In genomic region chr13:107528724-107529456, GRCm38 (mm10) we compare ENCODE assay signal across 16 mouse cellular contexts.
DNase-seq lines count a peak whose midpoint lies in the region; ATAC-seq and TF ChIP-seq lines count a peak whose summit lies in the region.
"Had no signal": no experiment of that assay in that cellular context is flagged by ENCODE, and none has a peak within 500 bp of the region (broad histone marks: within the 10 kb centered on the region; RNA-seq: fewer than 3 reads in every experiment).

No protein-coding gene starts in this region.

- H3K27me3 ChIP-seq in hindbrain, postnatal 0 days (ENCODE audit: insufficient read depth, low read length): no peaks in the 10 kb centered on the region
- no peaks in the 10 kb centered on the region for H3K27me3 ChIP-seq in hindbrain, embryonic 11.5 days (ENCODE audit: control insufficient read depth, insufficient read depth, low read length)
- H3K27me3 ChIP-seq in midbrain, embryonic 10.5 days (ENCODE audit: low read depth, poor library complexity, severe bottlenecking): no peaks in the 10 kb centered on the region
- no peaks in the 10 kb centered on the region for H3K27me3 ChIP-seq in midbrain, embryonic 13.5 days
- no peaks in the 10 kb centered on the region for H3K27me3 ChIP-seq in lung, embryonic 15.5 days
- H3K27me3 ChIP-seq in small intestine, adult 2 months (ENCODE audit: control insufficient read depth, insufficient read depth, low read length): no peaks in the 10 kb centered on the region
- H3K27me3 ChIP-seq: hindbrain, embryonic 13.5 days had no signal

- no peak overlapping the region for H3K4me3 ChIP-seq in hindbrain, postnatal 0 days (ENCODE audit: low read length)
- no peak overlapping the region for H3K4me3 ChIP-seq in hindbrain, embryonic 11.5 days (ENCODE audit: low read depth, low read length)
- no peak overlapping the region for H3K4me3 ChIP-seq in midbrain, embryonic 10.5 days
- H3K4me3 ChIP-seq in midbrain, embryonic 13.5 days (replicated peaks): no peak overlapping the region
- H3K4me3 ChIP-seq in lung, embryonic 15.5 days: no peak overlapping the region
- no peak overlapping the region for H3K4me3 ChIP-seq in small intestine, adult 2 months (ENCODE audit: low read depth, low read length)
- H3K4me3 ChIP-seq: hindbrain, embryonic 13.5 days had no signal

- no peak overlapping the region for H3K9ac ChIP-seq in hindbrain, postnatal 0 days (replicated peaks; ENCODE audit: low read length)
- no peak overlapping the region for H3K9ac ChIP-seq in hindbrain, embryonic 11.5 days (ENCODE audit: low read depth, low read length)
- no peak overlapping the region for H3K9ac ChIP-seq in midbrain, embryonic 13.5 days (replicated peaks)
- no peak overlapping the region for H3K9ac ChIP-seq in lung, embryonic 15.5 days
- H3K9ac ChIP-seq: hindbrain, embryonic 13.5 days had no signal

- H3K27ac ChIP-seq in hindbrain, postnatal 0 days: no peak overlapping the region
- no peak overlapping the region for H3K27ac ChIP-seq in hindbrain, embryonic 11.5 days (ENCODE audit: low read depth, low read length)
- H3K27ac ChIP-seq in midbrain, embryonic 10.5 days (replicated peaks): no peak overlapping the region
- no peak overlapping the region for H3K27ac ChIP-seq in midbrain, embryonic 13.5 days
- no peak overlapping the region; the same call in 1 of the 2 replicates for H3K27ac ChIP-seq in lung, embryonic 15.5 days
- H3K27ac ChIP-seq in small intestine, adult 2 months (ENCODE audit: insufficient read depth, low read depth, low read length): no peak overlapping the region
- H3K27ac ChIP-seq: hindbrain, embryonic 13.5 days had no signal

- peaks cover 5% of the 10 kb centered on the region; the same call in 1 of the 2 replicates for H3K4me1 ChIP-seq in hindbrain, postnatal 0 days (ENCODE audit: insufficient read depth, low read length)
- no peaks in the 10 kb centered on the region for H3K4me1 ChIP-seq in hindbrain, embryonic 11.5 days (replicated peaks; ENCODE audit: control insufficient read depth, insufficient read depth, low read length)
- peaks cover 10% of the 10 kb centered on the region; the same call in 1 of the 2 replicates for H3K4me1 ChIP-seq in midbrain, embryonic 10.5 days
- peaks cover 8% of the 10 kb centered on the region; the same call in 1 of the 2 replicates for H3K4me1 ChIP-seq in midbrain, embryonic 13.5 days (replicated peaks)
- peaks cover 6% of the 10 kb centered on the region for H3K4me1 ChIP-seq in lung, embryonic 15.5 days
- no peaks in the 10 kb centered on the region for H3K4me1 ChIP-seq in small intestine, adult 2 months (ENCODE audit: control insufficient read depth, insufficient read depth, insufficient read length, low read length)

- peak; percentile 22 for TF ChIP-seq CTCF in hindbrain, postnatal 0 days (IDR thresholded peaks at IDR 0.05; ENCODE audit: low read depth)
- peak; percentile 9; the same call in 1 of the 2 replicates for TF ChIP-seq CTCF in small intestine, adult 2 months (IDR thresholded peaks at IDR 0.05; ENCODE audit: extremely low read depth, insufficient read length, insufficient replicate concordance, low read depth, low read length)

- DNase-seq in hindbrain, postnatal 0 days (ENCODE audit: low spot score): no peak
- DNase-seq in hindbrain, embryonic 11.5 days (ENCODE audit: low spot score): no peak
- DNase-seq in midbrain, embryonic 10.5 days (ENCODE audit: low spot score): peak; percentile 8
- DNase-seq in heart, adult 9 months (ENCODE audit: low spot score in 2 of 2): no peak
- no peak for DNase-seq in right cerebral cortex, postnatal 14 days
- DNase-seq: adrenal gland, adult 2 months; cerebellum, postnatal 10 days; embryo, embryonic 11 days; heart, adult 18-20 months; layer of hippocampus, adult 9-11 months had no signal

- no peaks in the 10 kb centered on the region for H3K9me3 ChIP-seq in hindbrain, postnatal 0 days (ENCODE audit: low read length)
- no peaks in the 10 kb centered on the region for H3K9me3 ChIP-seq in hindbrain, embryonic 11.5 days (ENCODE audit: control insufficient read depth, low read length)
- H3K9me3 ChIP-seq in midbrain, embryonic 10.5 days (replicated peaks): no peaks in the 10 kb centered on the region
- no peaks in the 10 kb centered on the region for H3K9me3 ChIP-seq in midbrain, embryonic 13.5 days
- no peaks in the 10 kb centered on the region for H3K9me3 ChIP-seq in lung, embryonic 15.5 days
- H3K9me3 ChIP-seq: hindbrain, embryonic 13.5 days had no signal

- no peak for TF ChIP-seq POLR2A in small intestine, adult 2 months (IDR thresholded peaks at IDR 0.05; ENCODE audit: low read depth, low read length)

- H3K36me3 ChIP-seq in hindbrain, postnatal 0 days (ENCODE audit: insufficient read depth, low read length): no peaks in the 10 kb centered on the region
- H3K36me3 ChIP-seq in hindbrain, embryonic 11.5 days (ENCODE audit: control insufficient read depth, insufficient read depth, low read length): no peaks in the 10 kb centered on the region
- H3K36me3 ChIP-seq in midbrain, embryonic 10.5 days: no peaks in the 10 kb centered on the region
- no peaks in the 10 kb centered on the region for H3K36me3 ChIP-seq in midbrain, embryonic 13.5 days
- no peaks in the 10 kb centered on the region for H3K36me3 ChIP-seq in lung, embryonic 15.5 days
- no peaks in the 10 kb centered on the region for H3K36me3 ChIP-seq in small intestine, adult 2 months (ENCODE audit: control insufficient read depth, insufficient read depth, low read length)
- H3K36me3 ChIP-seq: hindbrain, embryonic 13.5 days had no signal

- WGBS in hindbrain, postnatal 0 days: 76% methylated on average over 15 of the region's 15 CpGs
- 74% methylated on average over 15 of the region's 15 CpGs for WGBS in hindbrain, embryonic 11.5 days
- WGBS in midbrain, embryonic 10.5 days: 74% methylated on average over 15 of the region's 15 CpGs
- WGBS in midbrain, embryonic 13.5 days: 78% methylated on average over 15 of the region's 15 CpGs
- 35% methylated on average over 15 of the region's 15 CpGs for WGBS in lung, embryonic 15.5 days
- WGBS in small intestine, adult 2 months: 46% methylated on average over 15 of the region's 15 CpGs

- no peak overlapping the region for H3K4me2 ChIP-seq in hindbrain, postnatal 0 days (ENCODE audit: low read depth, low read length)
- no peak overlapping the region for H3K4me2 ChIP-seq in hindbrain, embryonic 11.5 days (replicated peaks; ENCODE audit: low read depth, low read length)
- no peak overlapping the region for H3K4me2 ChIP-seq in midbrain, embryonic 13.5 days (replicated peaks)
- no peak overlapping the region for H3K4me2 ChIP-seq in lung, embryonic 15.5 days
- H3K4me2 ChIP-seq: hindbrain, embryonic 13.5 days had no signal

- no peak for ATAC-seq in hindbrain, postnatal 0 days
- no peak for ATAC-seq in hindbrain, embryonic 11.5 days (ENCODE audit: low FRiP score)
- no peak for ATAC-seq in midbrain, embryonic 13.5 days
- peak; percentile 52; the same call in 1 of the 2 replicates for ATAC-seq in lung, embryonic 15.5 days (ENCODE audit: borderline replicate concordance, extremely low read depth, low FRiP score, low TSS enrichment)
- ATAC-seq: CD4-positive, CD25-positive, alpha-beta regulatory T cell, adult 4 months; midbrain, embryonic 16.5 days had no signal
